Mouse (Mus musculus) embryonic stem cell, embryonic (primary cell): ENCODE measurements around the gene B3gnt3.

Experiments
- CTCF ChIA-PET, 4 experiments: fragments of 300-600 bp in 2 of 4; fragments of 350-600 bp in 2 of 4; sonication (Branson Sonifier 250); formaldehyde crosslinking; loops; one replicate each; lab custom pipeline; 2022; ENCODE audit warnings: inconsistent platforms in 2 of 4; lab: Charles Lee
- POLR2A ChIA-PET, 4 experiments: fragments of 300-600 bp in 2 of 4; fragments of 350-600 bp in 2 of 4; sonication (Branson Sonifier 250); formaldehyde crosslinking; loops; one replicate each; lab custom pipeline; 2022; ENCODE audit warnings: antibody characterized with exemption in 4 of 4, inconsistent platforms in 1 of 4; lab: Charles Lee

B3gnt3 gene

GRCm38 (mm10) chr8:71693166-71694041 is 8.2 kb downstream of the B3gnt3 start:
- POLR2A ChIA-PET: interaction anchor here in 3 of 4 experiments (0.6 to 1.5 kb wide), 8 partner anchors 8 to 64 kb away, joined by 3 to 8 read pairs (median 3); no protein-coding TSS in a partner anchor
- CTCF ChIA-PET: interaction anchor here in 2 of 4 experiments (0.7 to 3.1 kb wide), 3 partner anchors 16 to 1055 kb away, joined by 3 to 9 read pairs (median 3); no protein-coding TSS in a partner anchor

GRCm38 (mm10) chr8:71692509-71692908 is 9.1 kb downstream of the B3gnt3 start:
- ChIA-PET POLR2A (interaction anchor here in 2 of 4 experiments (0.8 to 1.4 kb wide), 4 partner anchors 10 to 64 kb away, joined by 3 to 4 read pairs (median 4); no protein-coding TSS in a partner anchor), CTCF (no interaction called here)

- ChIA-PET CTCF (interaction anchor here in 2 of 4 experiments (0.5 to 2.1 kb wide), 4 partner anchors 9 to 39 kb away, joined by 3 to 5 read pairs (median 4); no protein-coding TSS in a partner anchor), POLR2A (interaction anchor here in 3 of 4 experiments (0.6 to 5.6 kb wide), 12 partner anchors 11 to 447 kb away, joined by 3 to 32 read pairs (median 3); partner anchors contain the start of genes Jak3 (in 2 of the 3), Colgalt1 (in 1 of the 3) and Fcho1 (in 1 of the 3))
Observed at GRCm38 (mm10) chr8:71689028-71689427, 12.6 kb downstream of the B3gnt3 start, which contains the start of gene Insl3. TSS of gene Insl3 (plus strand) at chr8:71689214.

- CTCF ChIA-PET: interaction anchor here in 2 of 4 experiments (0.6 to 2.1 kb wide), 3 partner anchors 22 to 91 kb away, joined by 5 to 8 read pairs (median 5); no protein-coding TSS in a partner anchor
Observed at GRCm38 (mm10) chr8:71687616-71688015, 14.0 kb downstream of the B3gnt3 start.

GRCm38 (mm10) chr8:71686143-71686734 is 15.3 kb downstream of the B3gnt3 start:
- CTCF ChIA-PET: interaction anchor here (0.5 to 3.5 kb wide), 24 partner anchors 9 to 1768 kb away, joined by 3 to 28 read pairs (median 4); partner anchors contain the start of genes B3gnt3 (in 1 of the 4) and Tmem221 (in 1 of the 4)
- POLR2A ChIA-PET: interaction anchor here in 3 of 4 experiments (0.6 to 5.6 kb wide), 35 partner anchors 8 to 648 kb away, joined by 3 to 32 read pairs (median 5); partner anchors contain the start of genes Fcho1 (in 2 of the 3), Jak3 (in 2 of the 3), Unc13a (in 2 of the 3) and B3gnt3 (in 1 of the 3)

More at GRCm38 (mm10) chr8:71687616-71688015, 14.0 kb downstream of the B3gnt3 start:
- POLR2A ChIA-PET: interaction anchor here in 3 of 4 experiments (0.5 to 5.6 kb wide), 19 partner anchors 10 to 220 kb away, joined by 3 to 32 read pairs (median 3); partner anchors contain the start of genes B3gnt3 (in 1 of the 3), Colgalt1 (in 1 of the 3), Fcho1 (in 1 of the 3) and Jak3 (in 1 of the 3)

GRCm38 (mm10) chr8:71685573-71685972 is 16.0 kb downstream of the B3gnt3 start:
- ChIA-PET CTCF (interaction anchor here (0.5 to 3.5 kb wide), 29 partner anchors 9 to 1767 kb away, joined by 3 to 28 read pairs (median 4); partner anchors contain the start of genes Jak3 (in 2 of the 4), B3gnt3 (in 1 of the 4) and Tmem221 (in 1 of the 4)), POLR2A (interaction anchor here in 3 of 4 experiments (0.6 to 5.6 kb wide), 34 partner anchors 8 to 285 kb away, joined by 3 to 32 read pairs (median 5); partner anchors contain the start of genes Fcho1 (in 2 of the 3), Jak3 (in 2 of the 3), Unc13a (in 2 of the 3) and B3gnt3 (in 1 of the 3))

GRCm38 (mm10) chr8:71684701-71685100 is 16.9 kb downstream of the B3gnt3 start:
- ChIA-PET POLR2A (interaction anchor here in 3 of 4 experiments (0.6 to 5.6 kb wide), 19 partner anchors 8 to 826 kb away, joined by 3 to 32 read pairs (median 6); partner anchors contain the start of genes Unc13a (in 2 of the 3), Jak3 (in 1 of the 3), Mvb12a (in 1 of the 3) and Slc27a1 (in 1 of the 3)), CTCF (interaction anchor here (0.6 to 3.5 kb wide), 18 partner anchors 8 to 953 kb away, joined by 3 to 28 read pairs (median 4); partner anchors contain the start of genes Jak3 (in 2 of the 4), B3gnt3 (in 1 of the 4) and Tmem221 (in 1 of the 4))

- POLR2A ChIA-PET: interaction anchor here in 3 of 4 experiments (0.5 to 0.9 kb wide), 4 partner anchors 34 to 202 kb away, joined by 3 to 4 read pairs (median 3); partner anchors contain the start of gene Slc27a1 (in 1 of the 3)
- CTCF ChIA-PET: interaction anchor here in 1 of 4 experiments (1.0 kb wide), 1 partner anchor 27 kb away, joined by 3 read pairs; no protein-coding TSS in a partner anchor
Observed at GRCm38 (mm10) chr8:71682832-71683231, 18.8 kb downstream of the B3gnt3 start.

- CTCF ChIA-PET: interaction anchor here in 3 of 4 experiments (0.6 to 1.9 kb wide), 7 partner anchors 14 to 307 kb away, joined by 3 to 6 read pairs (median 3); no protein-coding TSS in a partner anchor
Observed at GRCm38 (mm10) chr8:71681369-71681915, 20.1 kb downstream of the B3gnt3 start.

GRCm38 (mm10) chr8:71680471-71680870 is 21.1 kb downstream of the B3gnt3 start:
- CTCF ChIA-PET: interaction anchor here in 3 of 4 experiments (0.6 to 2.0 kb wide), 16 partner anchors 9 to 216 kb away, joined by 3 to 8 read pairs (median 3); partner anchors contain the start of genes Insl3 (in 1 of the 3) and Mrpl34 (in 1 of the 3)
- POLR2A ChIA-PET: interaction anchor here (0.6 to 6.3 kb wide), 30 partner anchors 8 to 888 kb away, joined by 3 to 45 read pairs (median 4); partner anchors contain the start of genes Arrdc2 (in 1 of the 4), Mrpl34 (in 1 of the 4), Mvb12a (in 1 of the 4) and Slc27a1 (in 1 of the 4)

More at GRCm38 (mm10) chr8:71681369-71681915, 20.1 kb downstream of the B3gnt3 start:
- POLR2A ChIA-PET: interaction anchor here in 3 of 4 experiments (0.6 to 3.4 kb wide), 16 partner anchors 9 to 191 kb away, joined by 3 to 45 read pairs (median 4); partner anchors contain the start of genes Colgalt1 (in 1 of the 3) and Unc13a (in 1 of the 3)

- CTCF ChIA-PET: interaction anchor here in 3 of 4 experiments (0.6 to 2.0 kb wide), 13 partner anchors 10 to 215 kb away, joined by 3 to 8 read pairs (median 3); partner anchors contain the start of genes Insl3 (in 1 of the 3) and Mrpl34 (in 1 of the 3)
- POLR2A ChIA-PET: interaction anchor here (0.6 to 6.3 kb wide), 28 partner anchors 9 to 887 kb away, joined by 3 to 45 read pairs (median 4); partner anchors contain the start of genes Arrdc2 (in 1 of the 4), Mrpl34 (in 1 of the 4), Mvb12a (in 1 of the 4) and Slc27a1 (in 1 of the 4)
Observed at GRCm38 (mm10) chr8:71679550-71680168, 21.9 kb downstream of the B3gnt3 start.

- CTCF ChIA-PET: interaction anchor here in 2 of 4 experiments (0.7 to 2.0 kb wide), 9 partner anchors 10 to 157 kb away, joined by 3 to 8 read pairs (median 4); partner anchors contain the start of gene Insl3 (in 1 of the 2)
- POLR2A ChIA-PET: interaction anchor here (0.6 to 6.3 kb wide), 18 partner anchors 8 to 886 kb away, joined by 3 to 45 read pairs (median 4); partner anchors contain the start of genes Arrdc2 (in 1 of the 4), Slc27a1 (in 1 of the 4) and Unc13a (in 1 of the 4)
Observed at GRCm38 (mm10) chr8:71679116-71679515, 22.5 kb downstream of the B3gnt3 start.

- CTCF ChIA-PET: interaction anchor here in 2 of 4 experiments (0.9 to 2.0 kb wide), 3 partner anchors 17 to 117 kb away, joined by 3 to 8 read pairs (median 4); no protein-coding TSS in a partner anchor
- POLR2A ChIA-PET: interaction anchor here in 3 of 4 experiments (0.6 to 6.3 kb wide), 12 partner anchors 8 to 781 kb away, joined by 3 to 45 read pairs (median 6); partner anchors contain the start of genes Slc27a1 (in 2 of the 3), Insl3 (in 1 of the 3), Rpl18a (in 1 of the 3) and Unc13a (in 1 of the 3)
Observed at GRCm38 (mm10) chr8:71678216-71678615, 23.4 kb downstream of the B3gnt3 start.

- CTCF ChIA-PET: interaction anchor here in 2 of 4 experiments (0.9 to 2.6 kb wide), 3 partner anchors 17 to 116 kb away, joined by 3 to 8 read pairs (median 4); no protein-coding TSS in a partner anchor
- POLR2A ChIA-PET: interaction anchor here in 3 of 4 experiments (0.6 to 6.3 kb wide), 20 partner anchors 8 to 981 kb away, joined by 3 to 38 read pairs (median 5); partner anchors contain the start of genes Slc27a1 (in 2 of the 3), Colgalt1 (in 1 of the 3), Insl3 (in 1 of the 3) and Pgls (in 1 of the 3)
Observed at GRCm38 (mm10) chr8:71677555-71677954, 24.0 kb downstream of the B3gnt3 start.
